In genomic region chr10:86365632-86366092, GRCm38 (mm10) we compare ENCODE assay signal across 8 mouse cellular contexts.
DNase-seq lines count a peak whose midpoint lies in the region; ATAC-seq and TF ChIP-seq lines count a peak whose summit lies in the region.

No protein-coding gene starts in this region.

- H3K9me3 ChIP-seq in forebrain, embryonic 14.5 days (replicated peaks; ENCODE audit: control insufficient read depth, low read length), result no peaks in the 10 kb centered on the region
- H3K9me3 ChIP-seq in forebrain, embryonic 11.5 days (ENCODE audit: control insufficient read depth, low read length), result no peaks in the 10 kb centered on the region
- H3K9me3 ChIP-seq in midbrain, embryonic 12.5 days, result no peaks in the 10 kb centered on the region

- peak; percentile 47; the same call in 1 of the 2 replicates for TF ChIP-seq EP300 in heart, adult 2 months (IDR thresholded peaks at IDR 0.05; ENCODE audit: insufficient read depth, low read depth, low read length)

- DNase-seq in forebrain, embryonic 14.5 days (ENCODE audit: low spot score), result peak; percentile 31
- no peak for DNase-seq in forebrain, embryonic 11.5 days (ENCODE audit: low spot score)
- DNase-seq in heart, adult 2 months, result peak; percentile 72
- peak; percentile 55 for DNase-seq in kidney, adult 9 months
- no peak for DNase-seq in right cerebral cortex, postnatal 25 days
- no peak for DNase-seq in cerebellum, postnatal 25 days

- H3K79me2 ChIP-seq in heart, adult 2 months (replicated peaks; ENCODE audit: control insufficient read depth, insufficient read depth, low read length), result no peaks in the 10 kb centered on the region

- no peaks in the 10 kb centered on the region for H3K4me1 ChIP-seq in forebrain, embryonic 14.5 days (ENCODE audit: control insufficient read depth, insufficient read depth, low read length)
- H3K4me1 ChIP-seq in forebrain, embryonic 11.5 days (replicated peaks; ENCODE audit: control insufficient read depth, insufficient read depth, low read length), result no peaks in the 10 kb centered on the region
- H3K4me1 ChIP-seq in heart, adult 2 months (ENCODE audit: control insufficient read depth, insufficient read depth, low read length), result peaks cover 2% of the 10 kb centered on the region
- H3K4me1 ChIP-seq in midbrain, embryonic 12.5 days, result no peaks in the 10 kb centered on the region

- no peak for TF ChIP-seq POLR2A in heart, adult 2 months (IDR thresholded peaks at IDR 0.05; ENCODE audit: insufficient read depth, low read depth, low read length)

- no peaks in the 10 kb centered on the region for H3K27me3 ChIP-seq in forebrain, embryonic 14.5 days (replicated peaks; ENCODE audit: control insufficient read depth, insufficient read depth, low read length)
- H3K27me3 ChIP-seq in forebrain, embryonic 11.5 days (ENCODE audit: control insufficient read depth, insufficient read depth, low read length), result no peaks in the 10 kb centered on the region
- H3K27me3 ChIP-seq in heart, adult 2 months (ENCODE audit: control insufficient read depth, insufficient read depth, low read length), result no peaks in the 10 kb centered on the region
- no peaks in the 10 kb centered on the region for H3K27me3 ChIP-seq in midbrain, embryonic 12.5 days

- H3K27ac ChIP-seq in forebrain, embryonic 14.5 days (ENCODE audit: low read depth, low read length), result no peak overlapping the region
- no peak overlapping the region for H3K27ac ChIP-seq in forebrain, embryonic 11.5 days (ENCODE audit: low read depth, low read length)
- no peak overlapping the region for H3K27ac ChIP-seq in heart, adult 2 months
- no peak overlapping the region for H3K27ac ChIP-seq in midbrain, embryonic 12.5 days (replicated peaks)

- ATAC-seq in forebrain, embryonic 14.5 days, result peak; percentile 70; the same call in 1 of the 2 replicates
- ATAC-seq in forebrain, embryonic 11.5 days (replicated peaks; ENCODE audit: low FRiP score), result no peak
- ATAC-seq in midbrain, embryonic 12.5 days (ENCODE audit: low FRiP score, low read depth), result peak; percentile 30; the same call in 1 of the 2 replicates
- ATAC-seq in megakaryocyte, adult 5-6 weeks (ENCODE audit: poor library complexity, severe bottlenecking), result no peak

- intact Hi-C loops in heart, adult 2 months (cut with DNase I), result no loop called here

- no peak overlapping the region for H3K4me2 ChIP-seq in forebrain, embryonic 14.5 days (ENCODE audit: low read length)
- no peak overlapping the region for H3K4me2 ChIP-seq in forebrain, embryonic 11.5 days (ENCODE audit: low read depth, low read length, severe bottlenecking)
- H3K4me2 ChIP-seq in midbrain, embryonic 12.5 days (replicated peaks), result no peak overlapping the region

- no peak overlapping the region for H3K4me3 ChIP-seq in forebrain, embryonic 14.5 days (ENCODE audit: low read depth, low read length)
- H3K4me3 ChIP-seq in forebrain, embryonic 11.5 days (ENCODE audit: low read depth, low read length), result no peak overlapping the region
- no peak overlapping the region for H3K4me3 ChIP-seq in heart, adult 2 months
- H3K4me3 ChIP-seq in midbrain, embryonic 12.5 days, result no peak overlapping the region

- no peak for TF ChIP-seq CTCF in heart, adult 2 months (IDR thresholded peaks at IDR 0.05)

- WGBS in forebrain, embryonic 14.5 days, result 77% methylated on average over 5 of the region's 5 CpGs
- WGBS in forebrain, embryonic 11.5 days, result 76% methylated on average over 5 of the region's 5 CpGs
- 33% methylated on average over 5 of the region's 5 CpGs for WGBS in heart, adult 2 months
- 78% methylated on average over 5 of the region's 5 CpGs for WGBS in midbrain, embryonic 12.5 days

- H3K9ac ChIP-seq in forebrain, embryonic 14.5 days (ENCODE audit: low read length), result no peak overlapping the region
- no peak overlapping the region for H3K9ac ChIP-seq in forebrain, embryonic 11.5 days (ENCODE audit: low read length)
- H3K9ac ChIP-seq in heart, adult 2 months (ENCODE audit: low read depth, low read length), result no peak overlapping the region
- H3K9ac ChIP-seq in midbrain, embryonic 12.5 days (replicated peaks), result no peak overlapping the region

- H3K36me3 ChIP-seq in forebrain, embryonic 14.5 days (ENCODE audit: control insufficient read depth, insufficient read depth, low read length), result no peaks in the 10 kb centered on the region
- H3K36me3 ChIP-seq in forebrain, embryonic 11.5 days (ENCODE audit: control insufficient read depth, insufficient read depth, low read length), result no peaks in the 10 kb centered on the region
- no peaks in the 10 kb centered on the region for H3K36me3 ChIP-seq in heart, adult 2 months (ENCODE audit: control insufficient read depth, insufficient read depth, low read length)
- no peaks in the 10 kb centered on the region for H3K36me3 ChIP-seq in midbrain, embryonic 12.5 days

Comparison
In these comparisons a context has a peak if more than half of its experiments do, and no peak if none do; other contexts are left out.
1. ATAC-seq: peak in forebrain, embryonic 14.5 days (single experiment) and midbrain, embryonic 12.5 days (single experiment); none in forebrain, embryonic 11.5 days (single experiment) and megakaryocyte, adult 5-6 weeks (single experiment).
2. DNase-seq: peak in forebrain, embryonic 14.5 days (single experiment), heart, adult 2 months (2 of 2) and kidney, adult 9 months (single experiment); none in forebrain, embryonic 11.5 days (single experiment), right cerebral cortex, postnatal 25 days (single experiment) and cerebellum, postnatal 25 days (0 of 2).